Mouse (Mus musculus): Measurements from ENCODE around the gene Plekha6. TPM values are rescaled to one million over a fixed set of nuclear protein-coding genes. Genes with fewer than 3 reads are reported as not detected.
"Not testable (repeated sequence)": the region's sequence is repeated elsewhere in the genome, so short reads cannot be mapped to it uniquely, and the experiment has no call there.

Gene Plekha6
- polyA plus RNA-seq, 1 experiment: 2.1 TPM

DNA sequence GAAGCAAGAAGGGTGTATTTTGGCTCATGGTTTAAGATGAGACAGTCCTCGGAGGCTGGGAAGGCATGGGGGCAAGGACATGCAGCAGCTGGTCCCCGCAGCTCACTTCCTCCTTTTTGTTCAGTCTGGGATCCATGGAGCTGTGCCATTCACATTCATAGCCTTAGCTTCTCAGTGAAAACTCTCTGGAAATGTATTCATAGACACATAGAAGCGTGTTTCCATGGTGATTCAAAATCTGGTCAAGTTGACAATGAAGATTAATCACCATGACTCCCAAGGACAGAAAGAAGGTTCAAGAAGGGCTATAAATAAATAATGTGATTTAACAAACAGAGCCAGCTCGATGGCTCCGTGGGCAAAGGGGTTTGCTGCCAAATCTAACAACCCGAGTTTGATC, 169.9 kb downstream of the Plekha6 start:
- Histone ChIP-seq H3K4me1 (ENCODE audit: control insufficient read depth, insufficient read depth, low read length) (no peaks in the 10 kb centered on the region), H3K27ac (ENCODE audit: control insufficient read depth, insufficient read depth, low read depth, low read length, poor library complexity) (no peak overlapping the region), H3K4me3 (replicated peaks; ENCODE audit: control insufficient read depth, low read depth, low read length) (no peak overlapping the region)
- TF ChIP-seq POLR2A (IDR thresholded peaks at IDR 0.05; ENCODE audit: borderline replicate concordance, control insufficient read depth, low read depth, low read length) (no peak), CTCF (IDR thresholded peaks at IDR 0.05; ENCODE audit: control insufficient read depth, insufficient read depth, low read length) (no peak)
- WGBS: 72% methylated on average over 6 of the region's 6 CpGs

- H3K4me3 ChIP-seq (replicated peaks; ENCODE audit: control insufficient read depth, low read depth, low read length); H3K4me1 ChIP-seq (ENCODE audit: control insufficient read depth, insufficient read depth, low read length); H3K27ac ChIP-seq (ENCODE audit: control insufficient read depth, insufficient read depth, low read depth, low read length, poor library complexity): not testable (repeated sequence)
- WGBS: 44% methylated on average over 1 of the region's 1 CpGs
Observed at GRCm38 (mm10) chr1:133340403-133340802, 176.4 kb downstream of the Plekha6 start.

GRCm38 (mm10) chr1:133344357-133344756, 180.3 kb downstream of the Plekha6 start:
- peaks cover 3% of the 10 kb centered on the region for H3K4me1 ChIP-seq (ENCODE audit: control insufficient read depth, insufficient read depth, low read length)
- TF ChIP-seq CTCF (IDR thresholded peaks at IDR 0.05; ENCODE audit: control insufficient read depth, insufficient read depth, low read length) (no peak), POLR2A (IDR thresholded peaks at IDR 0.05; ENCODE audit: borderline replicate concordance, control insufficient read depth, low read depth, low read length) (no peak)
- 86% methylated on average over 2 of the region's 2 CpGs for WGBS
- no peak overlapping the region for H3K27ac ChIP-seq (ENCODE audit: control insufficient read depth, insufficient read depth, low read depth, low read length, poor library complexity)
- no peak overlapping the region for H3K4me3 ChIP-seq (replicated peaks; ENCODE audit: control insufficient read depth, low read depth, low read length)

DNA sequence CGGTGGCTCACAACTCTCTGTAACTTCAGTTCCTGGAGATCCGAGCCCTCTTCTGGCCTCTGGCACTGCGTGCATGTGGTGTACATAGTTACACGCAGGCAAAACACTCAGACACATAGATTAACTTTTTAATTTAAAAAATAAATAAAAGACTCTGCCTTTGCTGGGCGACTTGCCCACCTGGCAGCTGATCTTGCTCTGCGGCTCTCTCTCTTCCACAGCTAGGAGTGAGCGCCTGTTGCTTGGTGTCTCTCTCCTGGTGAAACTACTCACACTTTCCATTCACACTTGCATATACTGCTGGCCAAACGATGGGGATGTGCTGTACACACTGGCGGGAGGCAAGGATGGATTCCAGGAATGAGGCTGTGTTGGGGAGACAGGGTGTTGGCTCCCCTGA, 182.5 kb downstream of the Plekha6 start:
- no peak overlapping the region for H3K27ac ChIP-seq (ENCODE audit: control insufficient read depth, insufficient read depth, low read depth, low read length, poor library complexity)
- no peak overlapping the region for H3K4me3 ChIP-seq (replicated peaks; ENCODE audit: control insufficient read depth, low read depth, low read length)
- no peak for TF ChIP-seq POLR2A (IDR thresholded peaks at IDR 0.05; ENCODE audit: borderline replicate concordance, control insufficient read depth, low read depth, low read length)
- TF ChIP-seq CTCF (IDR thresholded peaks at IDR 0.05; ENCODE audit: control insufficient read depth, insufficient read depth, low read length): no peak
- 79% methylated on average over 9 of the region's 9 CpGs for WGBS
- H3K4me1 ChIP-seq (ENCODE audit: control insufficient read depth, insufficient read depth, low read length): peaks cover 3% of the 10 kb centered on the region

DNA sequence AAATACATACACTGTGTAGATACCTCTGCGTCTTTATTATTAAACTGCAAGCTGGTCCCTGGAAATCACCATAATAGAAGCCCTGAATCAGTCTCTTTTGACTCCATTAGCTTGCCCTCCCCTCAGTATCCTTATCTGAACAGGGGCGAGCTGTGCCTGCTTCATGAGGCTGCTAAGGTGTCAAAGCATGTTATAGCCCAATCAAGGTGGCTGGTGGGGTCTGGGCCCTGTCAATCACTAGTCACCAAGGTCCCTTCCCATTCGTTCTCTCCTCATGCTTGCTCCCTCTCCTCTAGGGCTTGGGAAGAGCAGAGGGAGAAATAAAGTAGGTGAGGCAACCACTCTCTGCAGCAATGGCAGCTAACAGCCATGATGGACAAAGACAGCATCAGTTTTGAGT, 183.2 kb downstream of the Plekha6 start:
- Histone ChIP-seq H3K4me3 (replicated peaks; ENCODE audit: control insufficient read depth, low read depth, low read length) (no peak overlapping the region), H3K27ac (ENCODE audit: control insufficient read depth, insufficient read depth, low read depth, low read length, poor library complexity) (peak overlapping the region; percentile 77), H3K4me1 (ENCODE audit: control insufficient read depth, insufficient read depth, low read length) (peaks cover 3% of the 10 kb centered on the region)
- TF ChIP-seq CTCF (IDR thresholded peaks at IDR 0.05; ENCODE audit: control insufficient read depth, insufficient read depth, low read length): no peak
- WGBS: 77% methylated on average over 3 of the region's 3 CpGs

DNA sequence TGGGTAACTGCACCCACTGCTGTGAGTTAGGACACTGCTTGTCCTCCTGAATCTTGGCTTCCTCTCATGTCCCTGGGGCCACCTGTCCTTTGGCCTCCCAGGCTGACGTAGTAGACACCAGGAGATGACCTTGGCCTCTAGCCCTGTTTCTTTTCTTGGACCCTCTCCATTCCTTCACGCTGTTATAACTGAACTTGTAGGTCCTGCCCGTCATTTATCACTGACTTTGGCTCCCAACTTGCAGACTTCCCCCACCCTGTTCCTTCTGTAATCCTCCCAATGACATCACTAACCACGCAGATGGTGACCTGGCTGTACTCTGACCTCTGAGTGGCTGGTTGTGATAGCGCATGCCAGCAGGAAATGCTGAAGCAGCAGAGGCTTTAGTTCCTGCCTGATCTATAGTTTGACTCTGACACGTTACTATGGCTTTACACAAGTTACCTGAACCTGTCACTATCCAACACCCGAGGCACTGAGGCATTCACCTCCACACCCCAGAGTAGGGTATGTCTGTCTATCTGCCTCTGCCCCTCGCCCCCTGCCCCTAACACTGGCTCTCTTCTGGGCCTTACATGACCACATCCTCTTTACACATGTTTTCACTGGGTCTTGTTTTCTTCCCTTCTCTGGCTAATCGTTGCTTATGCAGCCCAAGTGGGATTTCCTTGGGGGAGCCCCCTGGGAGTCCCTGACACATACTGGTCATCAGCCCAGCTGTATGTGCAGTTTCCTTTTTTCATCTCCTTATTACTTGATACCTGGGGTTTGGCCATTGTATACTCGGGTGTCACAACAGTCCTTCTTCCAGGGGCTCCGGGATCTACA, 183.9 kb downstream of the Plekha6 start:
- peak overlapping the region; percentile 77 for H3K27ac ChIP-seq (ENCODE audit: control insufficient read depth, insufficient read depth, low read depth, low read length, poor library complexity)
- peaks cover 4% of the 10 kb centered on the region for H3K4me1 ChIP-seq (ENCODE audit: control insufficient read depth, insufficient read depth, low read length)
- no peak overlapping the region for H3K4me3 ChIP-seq (replicated peaks; ENCODE audit: control insufficient read depth, low read depth, low read length)
- TF ChIP-seq CTCF (IDR thresholded peaks at IDR 0.05; ENCODE audit: control insufficient read depth, insufficient read depth, low read length) (no peak), POLR2A (IDR thresholded peaks at IDR 0.05; ENCODE audit: borderline replicate concordance, control insufficient read depth, low read depth, low read length) (no peak)
- WGBS: 19% methylated on average over 11 of the region's 11 CpGs

- WGBS: 92% methylated on average over 1 of the region's 1 CpGs
- no peak within 1 kb of the TSS for H3K4me3 ChIP-seq (replicated peaks; ENCODE audit: control insufficient read depth, low read depth, low read length)
- TF ChIP-seq POLR2A (IDR thresholded peaks at IDR 0.05; ENCODE audit: borderline replicate concordance, control insufficient read depth, low read depth, low read length) (no peak), CTCF (IDR thresholded peaks at IDR 0.05; ENCODE audit: control insufficient read depth, insufficient read depth, low read length) (no peak)
- H3K27ac ChIP-seq (ENCODE audit: control insufficient read depth, insufficient read depth, low read depth, low read length, poor library complexity): peak within 1 kb of the TSS; percentile 42
- H3K4me1 ChIP-seq (ENCODE audit: control insufficient read depth, insufficient read depth, low read length): peaks cover 4% of the 10 kb centered on the region
Observed at GRCm38 (mm10) chr1:133350210-133350609, 186.2 kb downstream of the Plekha6 start, which contains the start of gene Ren1. Gene Ren1, plus strand, starts transcription at chr1:133350510.

DNA sequence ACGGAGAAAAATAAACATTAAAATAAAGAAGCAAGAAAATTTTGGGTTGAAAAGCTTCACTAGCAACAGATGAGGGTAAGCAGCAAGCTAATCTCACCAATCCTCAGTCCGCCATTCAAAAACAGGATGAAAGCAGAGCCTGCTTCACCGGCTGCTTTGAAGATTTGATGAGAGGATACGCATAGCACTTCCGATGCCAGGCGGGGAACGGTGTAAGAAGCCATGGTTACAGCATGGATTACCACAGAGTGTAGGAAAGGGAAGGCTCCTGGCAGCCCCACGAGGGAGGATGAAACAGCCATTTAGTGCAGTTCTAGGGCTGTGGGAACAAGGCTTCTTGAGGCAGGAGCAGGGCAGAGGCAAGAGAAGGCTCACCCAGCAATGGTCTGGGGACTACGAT, 187.8 kb downstream of the Plekha6 start:
- Histone ChIP-seq H3K27ac (ENCODE audit: control insufficient read depth, insufficient read depth, low read depth, low read length, poor library complexity) (no peak overlapping the region), H3K4me1 (ENCODE audit: control insufficient read depth, insufficient read depth, low read length) (peaks cover 4% of the 10 kb centered on the region), H3K4me3 (replicated peaks; ENCODE audit: control insufficient read depth, low read depth, low read length) (no peak overlapping the region)
- no peak for TF ChIP-seq POLR2A (IDR thresholded peaks at IDR 0.05; ENCODE audit: borderline replicate concordance, control insufficient read depth, low read depth, low read length)
- TF ChIP-seq CTCF (IDR thresholded peaks at IDR 0.05; ENCODE audit: control insufficient read depth, insufficient read depth, low read length): no peak
- WGBS: 40% methylated on average over 9 of the region's 9 CpGs

Other genes starting within 250 kb of the Plekha6 start
- 33.1 and 66.0 TPM in 2 replicates for gene Mdm4, start 133.6 kb upstream of the Plekha6 start, polyA plus RNA-seq (2011; ENCODE audit: insufficient read depth, insufficient read length, low replicate concordance, missing spikeins)
- 6.6 and 17.9 TPM in 2 replicates for gene Pik3c2b, start 118.5 kb upstream of the Plekha6 start, polyA plus RNA-seq (2011; ENCODE audit: insufficient read depth, insufficient read length, low replicate concordance, missing spikeins)
- gene Ppp1r15b, start 33.1 kb upstream of the Plekha6 start, polyA plus RNA-seq (2011; ENCODE audit: insufficient read depth, insufficient read length, low replicate concordance, missing spikeins): 51.2 and 59.4 TPM in 2 replicates
- gene Golt1a, start 145.6 kb downstream of the Plekha6 start, polyA plus RNA-seq (2011; ENCODE audit: insufficient read depth, insufficient read length, low replicate concordance, missing spikeins): not detected in 2 replicates
- gene Kiss1, start 157.7 kb downstream of the Plekha6 start, polyA plus RNA-seq (2011; ENCODE audit: insufficient read depth, insufficient read length, low replicate concordance, missing spikeins): not detected in 2 replicates
- not detected in 2 replicates for gene Ren1, start 186.3 kb downstream of the Plekha6 start, polyA plus RNA-seq (2011; ENCODE audit: insufficient read depth, insufficient read length, low replicate concordance, missing spikeins)
- 1.3 TPM in 1 of 2 replicates, not detected in the other for gene Etnk2, start 199.4 kb downstream of the Plekha6 start, polyA plus RNA-seq (2011; ENCODE audit: insufficient read depth, insufficient read length, low replicate concordance, missing spikeins)